Mouse (Mus musculus) CD8-positive naive resting alpha-beta T cell, adult 2 months (primary cell): Measurements from ENCODE around the gene Tec.
"Not testable (repeated sequence)": the region's sequence is repeated elsewhere in the genome, so short reads cannot be mapped to it uniquely, and the experiment has no call there.

Source experiments
- DNase-seq, 2 experiments: peaks; one replicate each; pipeline ENCODE4 v3.0.0; 2022; ENCODE audit warnings: low read depth in 2 of 2, low spot score in 2 of 2

The Tec gene

GRCm38 (mm10) chr5:72827435-72827834 is 40.8 kb downstream of the Tec start:
- DNase-seq, result no peak

GRCm38 (mm10) chr5:72826445-72826844 is 41.8 kb downstream of the Tec start:
- no peak for DNase-seq

- no peak for DNase-seq
Observed at GRCm38 (mm10) chr5:72820651-72821050, 47.6 kb downstream of the Tec start.

GRCm38 (mm10) chr5:72820036-72820640 is 48.1 kb downstream of the Tec start:
- DNase-seq, result no peak

- no peak for DNase-seq
Observed at GRCm38 (mm10) chr5:72818513-72819180, 49.6 kb downstream of the Tec start.

GRCm38 (mm10) chr5:72817523-72818091 is 50.7 kb downstream of the Tec start:
- DNase-seq, result peak in 1 of 2 experiments; percentile 16

GRCm38 (mm10) chr5:72816960-72817359 is 51.3 kb downstream of the Tec start:
- DNase-seq, result not testable (repeated sequence)

GRCm38 (mm10) chr5:72816491-72816890 is 51.8 kb downstream of the Tec start:
- DNase-seq, result no peak

GRCm38 (mm10) chr5:72816046-72816445 is 52.2 kb downstream of the Tec start:
- DNase-seq, result no peak

- DNase-seq, result no peak
Observed at GRCm38 (mm10) chr5:72815361-72815760, 52.9 kb downstream of the Tec start.

GRCm38 (mm10) chr5:72814072-72814471 is 54.2 kb downstream of the Tec start:
- DNase-seq, result no peak

GRCm38 (mm10) chr5:72812908-72813307 is 55.4 kb downstream of the Tec start:
- DNase-seq, result peak in 1 of 2 experiments; percentile 15

- DNase-seq, result no peak
Observed at GRCm38 (mm10) chr5:72812328-72812727, 56.0 kb downstream of the Tec start.

- no peak for DNase-seq
Observed at GRCm38 (mm10) chr5:72811397-72811796, 56.9 kb downstream of the Tec start.

GRCm38 (mm10) chr5:72810990-72811389 is 57.3 kb downstream of the Tec start:
- no peak for DNase-seq

- no peak for DNase-seq
Observed at GRCm38 (mm10) chr5:72809480-72809879, 58.8 kb downstream of the Tec start.

- DNase-seq, result no peak
Observed at GRCm38 (mm10) chr5:72808456-72809111, 59.7 kb downstream of the Tec start.

GRCm38 (mm10) chr5:72802851-72803250 is 65.4 kb downstream of the Tec start:
- no peak for DNase-seq

GRCm38 (mm10) chr5:72798563-72798962 is 69.7 kb downstream of the Tec start:
- no peak for DNase-seq

- no peak for DNase-seq
Observed at GRCm38 (mm10) chr5:72796186-72796613, 72.1 kb downstream of the Tec start.

- DNase-seq, result no peak
Observed at GRCm38 (mm10) chr5:72793309-72793850, 74.9 kb downstream of the Tec start.

- DNase-seq, result no peak
Observed at GRCm38 (mm10) chr5:72791789-72792188, 76.5 kb downstream of the Tec start.
